Mouse (Mus musculus) lung, embryonic 16.5 days (tissue): ENCODE results near the gene Smap2. TPM values are rescaled to one million over a fixed set of nuclear protein-coding genes. Genes with fewer than 3 reads are reported as not detected.

Experiments used
- ATAC-seq: fragments of 200-750 bp; cut with Nextera tagmentation; 2 replicates; pipeline ENCODE4 v1.8.0; 2017; ENCODE audit warnings: low read depth, mild to moderate bottlenecking, moderate library complexity
- H3K27ac ChIP-seq: fragments of 300-500 bp; sonication (generic); 2 replicates; pipeline ENCODE4 v1.5.1; 2014; ENCODE audit warnings: mild to moderate bottlenecking, control low read depth, low read length
- H3K27me3 ChIP-seq: fragments of 300-500 bp; sonication (generic); 2 replicates; pipeline ENCODE4 v1.6.1; 2014; ENCODE audit warnings: low read depth, low read length, mixed read lengths; ENCODE audit not compliant: control insufficient read depth, insufficient read depth
- H3K36me3 ChIP-seq: fragments of 300-500 bp; sonication (generic); 2 replicates; pipeline ENCODE4 v1.6.1; 2014; ENCODE audit warnings: low read length; ENCODE audit not compliant: control insufficient read depth, insufficient read depth
- H3K4me1 ChIP-seq: fragments of 300-500 bp; sonication (generic); replicated peaks from 2 replicates; pipeline ENCODE4 v1.6.1; 2014; ENCODE audit warnings: low read length, mixed read lengths; ENCODE audit not compliant: control insufficient read depth, insufficient read depth
- H3K4me2 ChIP-seq: fragments of 300-500 bp; sonication (generic); 2 replicates; pipeline ENCODE4 v1.6.1; 2014; ENCODE audit warnings: low read depth, low read length, control low read depth
- H3K4me3 ChIP-seq: fragments of 300-500 bp; sonication (generic); 2 replicates; pipeline ENCODE4 v1.5.1; 2014; ENCODE audit warnings: mild to moderate bottlenecking, low read length, control low read depth
- H3K9ac ChIP-seq: fragments of 300-500 bp; sonication (generic); 2 replicates; pipeline ENCODE4 v1.6.1; 2014; ENCODE audit warnings: low read length, control low read depth
- H3K9me3 ChIP-seq: fragments of 300-500 bp; sonication (generic); 2 replicates; pipeline ENCODE4 v1.6.1; 2016; ENCODE audit warnings: low read length; ENCODE audit not compliant: control insufficient read depth
- WGBS: fragments of 180-500 bp; shearing (Covaris S2); extraction: QIAGEN DNeasy Blood & Tissue Kit; methylation state at CpG from one replicate; pipeline ENCODE4 v1.1.7; 2014; 5-methylcytosine and 5-hydroxymethylcytosine counted together
- microRNA-seq: library from miRNA; unstranded; fragments of <30 nt; microRNA quantifications from one replicate; pipeline ENCODE4, GENCODE M21; 2016
- polyA plus RNA-seq: library from polyadenylated mRNA; unstranded; fragments of >200 nt; fragmentation: Nextera tagmentation; extraction: Ambion mirVana; gene quantifications from 2 replicates; pipeline ENCODE4 v1.2.1, GENCODE M21; 2015

Gene Smap2
- polyA plus RNA-seq, 1 experiment from 2014 or later, result 12.6 TPM

DNA sequence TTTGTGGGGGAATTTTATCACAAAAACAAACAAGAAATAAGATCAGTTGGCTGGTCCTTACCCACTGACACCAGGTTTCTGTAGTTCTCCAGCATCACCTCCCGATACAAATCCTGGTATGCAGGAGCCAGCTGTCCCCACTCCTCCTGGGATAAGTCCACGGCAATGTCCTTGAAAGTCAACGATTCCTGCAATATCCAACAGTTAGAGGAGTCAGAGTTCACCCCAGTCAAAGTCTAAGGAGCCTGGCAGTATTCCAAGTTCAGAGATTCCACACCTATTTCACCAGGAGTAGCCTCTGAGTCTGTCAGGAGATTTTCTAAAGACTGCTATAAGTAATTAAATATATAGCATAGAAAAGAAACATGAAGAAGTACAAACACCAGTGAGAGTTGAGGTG, 82.0 kb downstream of the Smap2 start:
- WGBS, result 63% methylated on average over 3 of the region's 3 CpGs
- ATAC-seq, result no peak
- H3K27ac ChIP-seq, result no peak overlapping the region
- H3K4me1 ChIP-seq, result no peaks in the 10 kb centered on the region
- H3K4me2 ChIP-seq, result no peak overlapping the region
- H3K9me3 ChIP-seq, result no peaks in the 10 kb centered on the region
- H3K4me3 ChIP-seq, result no peak overlapping the region
- H3K9ac ChIP-seq, result no peak overlapping the region
- H3K27me3 ChIP-seq, result no peaks in the 10 kb centered on the region
- peaks cover 6% of the 10 kb centered on the region for H3K36me3 ChIP-seq

DNA sequence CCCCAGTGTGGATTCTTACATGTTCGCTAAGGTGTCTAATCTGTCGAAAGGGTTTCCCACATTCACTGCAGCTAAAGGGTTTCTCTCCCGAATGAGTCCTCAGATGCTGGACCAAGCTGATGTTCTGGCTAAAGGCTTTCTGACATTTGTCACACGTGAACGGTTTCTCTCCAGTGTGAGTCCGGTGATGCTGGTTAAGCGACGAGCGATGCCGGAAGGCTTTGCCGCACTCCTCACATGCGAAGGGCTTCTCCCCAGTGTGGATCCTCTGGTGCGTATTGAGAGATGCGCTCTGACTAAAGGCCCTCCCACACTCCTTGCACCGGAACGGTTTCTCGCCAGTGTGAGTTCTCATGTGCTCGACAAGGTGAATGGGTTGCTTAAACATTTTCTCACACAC, 86.3 kb downstream of the Smap2 start:
- Histone ChIP-seq H3K9ac (no peak overlapping the region), H3K36me3 (peaks cover 6% of the 10 kb centered on the region), H3K4me1 (no peaks in the 10 kb centered on the region), H3K27ac (no peak overlapping the region), H3K4me2 (no peak overlapping the region), H3K4me3 (no peak overlapping the region), H3K9me3 (no peaks in the 10 kb centered on the region), H3K27me3 (no peaks in the 10 kb centered on the region)
- no peak for ATAC-seq
- WGBS, result 95% methylated on average over 18 of the region's 18 CpGs

DNA sequence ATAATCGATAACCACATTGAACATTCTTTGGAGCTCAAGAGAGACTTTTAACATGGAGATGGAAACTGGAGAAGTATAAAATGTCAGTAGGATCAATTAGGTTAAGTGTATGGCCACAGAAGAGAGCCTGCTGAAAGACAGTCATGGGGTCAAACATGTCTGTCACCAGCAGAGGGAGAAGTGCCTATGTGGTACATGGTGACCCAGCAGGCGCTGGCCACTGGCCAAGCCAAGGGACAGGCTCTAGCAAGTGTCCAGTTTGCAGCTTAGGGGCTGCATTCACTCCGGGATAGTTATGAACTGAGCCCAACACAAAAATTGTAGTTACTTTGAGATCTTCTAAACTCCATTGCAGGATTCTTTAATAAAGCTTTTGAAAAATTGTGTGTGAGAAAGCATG, 88.4 kb downstream of the Smap2 start:
- WGBS, result 80% methylated on average over 3 of the region's 3 CpGs
- ATAC-seq, result no peak

DNA sequence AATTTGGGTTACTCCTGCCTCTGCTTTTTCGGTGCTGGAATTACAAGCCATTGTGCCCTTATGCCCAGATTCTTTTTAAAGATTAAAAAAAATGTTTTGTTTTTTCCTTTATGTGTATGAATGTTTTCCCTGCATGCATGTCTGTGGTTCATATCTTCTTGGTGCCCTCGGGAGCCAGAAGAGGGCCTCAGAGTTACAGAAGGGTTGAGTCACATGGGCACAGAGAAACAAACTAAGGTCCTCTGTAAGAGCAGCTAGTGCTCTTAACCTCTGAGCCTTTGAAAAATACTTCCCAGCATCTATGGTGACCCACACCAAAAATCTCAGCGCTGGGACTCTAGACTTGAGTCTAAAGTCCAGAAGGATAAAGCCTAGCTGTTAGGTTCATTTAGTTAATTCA, 91.7 kb downstream of the Smap2 start:
- Histone ChIP-seq H3K9me3 (0 out of 2 replicates have a peak, but pooled peaks cover 2% of the 10 kb centered on the region), H3K4me1 (peaks cover 8% of the 10 kb centered on the region; the same call in 1 of the 2 replicates), H3K4me3 (peak overlapping the region; percentile 71), H3K9ac (peak overlapping the region; percentile 83), H3K4me2 (peak overlapping the region; percentile 81), H3K27me3 (no peaks in the 10 kb centered on the region), H3K36me3 (peaks cover 21% of the 10 kb centered on the region), H3K27ac (peak overlapping the region; percentile 90)
- peak; percentile 58 for ATAC-seq
- WGBS, result 23% methylated on average over 3 of the region's 3 CpGs

More for the DNA sequence above, 88.4 kb downstream of the Smap2 start:
- no peak overlapping the region for H3K27ac ChIP-seq
- H3K4me1 ChIP-seq, result peaks cover 2% of the 10 kb centered on the region; the same call in 1 of the 2 replicates
- H3K9me3 ChIP-seq, result no peaks in the 10 kb centered on the region
- H3K9ac ChIP-seq, result no peak overlapping the region
- no peaks in the 10 kb centered on the region for H3K27me3 ChIP-seq
- no peak overlapping the region for H3K4me2 ChIP-seq
- H3K4me3 ChIP-seq, result no peak overlapping the region
- H3K36me3 ChIP-seq, result peaks cover 6% of the 10 kb centered on the region

DNA sequence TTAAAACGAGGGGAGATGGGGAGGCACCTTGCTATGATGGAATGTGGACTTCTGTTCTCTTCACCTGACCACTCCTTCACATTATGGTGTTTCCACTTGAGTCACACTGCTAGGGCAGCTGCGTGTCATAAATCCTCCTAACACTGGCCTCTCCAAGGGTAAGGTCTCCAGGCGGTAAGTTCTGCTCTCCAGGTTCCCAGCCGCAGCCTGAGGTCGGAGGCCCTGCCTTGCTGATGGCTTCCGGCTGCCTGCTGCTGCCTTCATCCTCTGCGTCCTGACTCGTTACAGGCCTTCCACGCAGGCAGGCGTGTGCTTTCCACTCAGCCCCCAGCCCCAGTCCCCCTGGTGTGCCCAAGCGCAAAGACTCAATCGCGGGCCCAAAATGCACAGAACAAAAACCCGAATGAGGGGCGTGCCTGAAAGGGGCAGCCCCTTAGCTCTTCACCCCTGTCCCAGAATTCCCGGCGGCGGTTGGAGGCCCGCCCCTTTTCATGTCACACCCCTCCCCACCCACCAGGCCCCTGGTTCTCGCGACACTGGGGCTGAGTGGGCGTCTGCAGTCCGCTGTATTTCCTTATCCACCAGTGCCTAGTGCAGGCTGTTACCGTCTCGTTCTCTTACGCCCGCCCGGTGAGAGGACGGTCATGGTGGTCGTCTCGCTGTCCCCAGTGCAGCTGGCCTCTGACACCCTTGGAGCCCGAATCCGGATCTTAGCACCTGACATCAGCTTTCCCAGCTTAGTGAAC, 92.3 kb downstream of the Smap2 start, which contains the start of gene Exo5:
TSS of gene Exo5 (minus strand) at position 464 of the 746 bp plus-strand sequence.
- peaks cover 28% of the 10 kb centered on the region for H3K36me3 ChIP-seq
- peak within 1 kb of the TSS; percentile 90 for H3K27ac ChIP-seq
- peak within 1 kb of the TSS; percentile 71 for H3K4me3 ChIP-seq
- H3K4me2 ChIP-seq, result peak within 1 kb of the TSS; percentile 81
- H3K9me3 ChIP-seq, result 0 out of 2 replicates have a peak, but pooled peaks cover 2% of the 10 kb centered on the region
- WGBS, result under 1% methylated on average over 33 of the region's 33 CpGs
- H3K9ac ChIP-seq, result peak within 1 kb of the TSS; percentile 83
- ATAC-seq, result peak; percentile 100
- no peaks in the 10 kb centered on the region for H3K27me3 ChIP-seq
- peaks cover 8% of the 10 kb centered on the region; the same call in 1 of the 2 replicates for H3K4me1 ChIP-seq

DNA sequence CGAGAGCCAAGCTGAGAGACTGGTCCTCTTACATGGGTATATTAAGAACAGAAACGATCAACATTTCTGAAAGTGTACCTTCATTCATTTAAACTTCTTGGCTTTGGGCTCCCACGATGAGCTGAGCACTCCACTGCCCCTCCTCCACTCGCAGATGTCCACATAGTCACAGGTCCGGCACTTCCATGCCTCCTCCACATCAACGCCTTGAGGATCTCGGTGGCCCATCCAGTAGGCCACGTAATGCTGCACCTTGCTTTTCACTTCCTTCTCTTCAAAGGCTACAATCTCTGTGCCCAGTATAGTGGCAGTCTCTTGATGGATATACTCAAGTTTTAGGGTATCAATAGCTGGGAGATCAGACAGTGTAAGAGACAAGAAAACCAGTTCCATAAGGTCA, 95.6 kb downstream of the Smap2 start:
- no peak overlapping the region for H3K4me3 ChIP-seq
- H3K27ac ChIP-seq, result no peak overlapping the region
- H3K4me2 ChIP-seq, result no peak overlapping the region
- no peak overlapping the region for H3K9ac ChIP-seq
- 90% methylated on average over 8 of the region's 8 CpGs for WGBS
- H3K36me3 ChIP-seq, result peaks cover 30% of the 10 kb centered on the region
- no peak for ATAC-seq
- H3K27me3 ChIP-seq, result no peaks in the 10 kb centered on the region
- peaks cover 8% of the 10 kb centered on the region; the same call in 1 of the 2 replicates for H3K4me1 ChIP-seq
- H3K9me3 ChIP-seq, result 0 out of 2 replicates have a peak, but pooled peaks cover 2% of the 10 kb centered on the region

Small RNAs within 50 kb of the gene (microRNA-seq; reads per million reads assigned to microRNA genes)
- gene Mir7015, result not detected

Other genes with a start within 250 kb of the Smap2 start
- gene Nfyc, start 185.7 kb downstream of the Smap2 start, polyA plus RNA-seq, result 93.3 and 96.5 TPM in 2 replicates
- 0.69 and 0.73 TPM in 2 replicates for gene Rims3, start 162.4 kb downstream of the Smap2 start, polyA plus RNA-seq
- 26.8 and 27.2 TPM in 2 replicates for gene Exo5, start 92.2 kb downstream of the Smap2 start, polyA plus RNA-seq
- gene Zfp69, start 65.5 kb downstream of the Smap2 start, polyA plus RNA-seq, result 6.8 and 7.5 TPM in 2 replicates
- gene Col9a2, start 22.1 kb upstream of the Smap2 start, polyA plus RNA-seq, result 5.1 and 5.9 TPM in 2 replicates
- gene Zmpste24, start 81.0 kb upstream of the Smap2 start, polyA plus RNA-seq, result 37.9 and 39.8 TPM in 2 replicates
- gene Tmco2, start 92.0 kb upstream of the Smap2 start, polyA plus RNA-seq, result not detected in 2 replicates
- 20.5 and 24.3 TPM in 2 replicates for gene Rlf, start 197.8 kb upstream of the Smap2 start, polyA plus RNA-seq